Mouse (Mus musculus): Measurements from ENCODE around the gene Zdhhc7.

DNA sequence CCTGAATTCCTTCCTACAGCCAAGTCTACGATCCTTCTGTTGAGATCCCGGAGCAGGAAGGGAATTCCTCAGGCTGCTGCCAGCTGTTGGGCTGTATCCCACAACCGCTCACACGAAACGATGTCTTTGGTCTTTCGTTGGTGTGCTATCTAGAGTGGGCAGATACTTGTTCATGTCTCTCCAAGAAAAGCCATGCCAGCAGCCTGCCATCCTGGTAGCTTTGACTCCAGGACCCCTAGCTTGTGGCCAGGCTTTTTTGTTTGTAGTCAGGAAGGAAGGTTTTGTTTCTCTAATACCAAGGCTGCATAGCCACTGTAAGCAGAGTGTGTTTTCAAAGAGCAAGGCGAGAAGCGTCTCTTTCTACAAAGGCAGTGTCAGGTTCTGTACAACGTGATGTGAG is 2.6 kb upstream of the Zdhhc7 start:
- no peak for TF ChIP-seq EP300 (IDR thresholded peaks at IDR 0.05; ENCODE audit: low read depth)
- no peak for TF ChIP-seq CTCF (IDR thresholded peaks at IDR 0.05; ENCODE audit: low read depth)

Measured in heart, postnatal 0 days (tissue).